Mouse (Mus musculus): ENCODE measurements around the gene Gata5.

Gene Gata5

DNA sequence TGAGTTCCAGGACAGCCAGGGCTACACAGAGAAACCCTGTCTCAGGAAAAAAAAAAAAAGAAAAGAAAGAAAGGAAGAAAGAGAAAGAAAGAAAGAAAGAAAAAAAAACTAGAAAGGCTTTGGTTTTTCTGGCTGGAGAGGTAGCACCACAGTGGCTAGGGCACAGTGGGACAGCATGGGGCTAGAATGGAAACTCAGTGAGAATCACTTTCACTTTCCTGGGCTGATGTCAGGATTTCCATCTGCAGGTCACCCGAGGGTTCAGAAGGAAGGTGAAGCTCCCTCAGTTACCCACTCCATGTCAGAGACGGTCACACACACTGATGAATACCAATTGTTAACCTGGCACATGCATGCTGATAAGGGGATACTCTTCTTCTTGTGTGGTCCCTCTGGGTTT is 26.8 kb downstream of the Gata5 start:
- no peak for DNase-seq (ENCODE audit: low read depth, low spot score)

DNA sequence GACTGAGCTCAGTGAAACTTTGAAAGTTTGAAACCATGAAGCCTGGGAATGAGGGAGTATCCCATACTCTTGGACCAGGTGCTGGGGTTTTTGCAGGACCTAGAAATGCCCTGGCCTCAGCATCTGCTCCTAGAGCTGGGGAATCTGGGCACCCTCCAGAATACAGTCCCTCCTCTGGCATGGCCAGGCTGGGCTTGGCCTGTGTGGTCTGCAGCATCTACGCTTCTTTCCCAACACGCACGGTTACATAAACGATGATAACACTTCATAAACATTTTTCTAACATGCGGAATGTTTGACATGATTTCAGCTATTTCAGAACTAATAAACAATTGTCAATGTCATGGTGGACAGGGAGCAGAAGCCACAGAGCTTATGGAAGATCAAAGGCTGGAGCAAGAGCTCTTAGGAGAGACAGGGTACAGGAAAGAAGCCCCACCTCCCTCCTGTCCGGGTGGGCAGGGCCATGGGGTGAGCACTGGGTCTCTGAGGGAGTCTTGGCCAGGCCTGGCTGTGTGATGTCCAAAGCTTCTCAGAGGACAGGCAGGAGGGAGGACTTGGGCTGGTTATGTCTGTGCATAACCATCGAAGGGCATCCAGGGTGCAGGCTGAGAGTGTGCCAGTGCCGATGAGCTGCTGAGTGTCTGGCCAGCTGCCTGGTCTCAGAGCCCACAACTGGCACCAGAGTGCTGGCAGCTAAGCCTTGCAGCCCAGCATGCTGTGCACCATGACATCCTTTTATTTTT is 27.9 kb downstream of the Gata5 start:
- no peak for DNase-seq (ENCODE audit: low read depth, low spot score)

DNA sequence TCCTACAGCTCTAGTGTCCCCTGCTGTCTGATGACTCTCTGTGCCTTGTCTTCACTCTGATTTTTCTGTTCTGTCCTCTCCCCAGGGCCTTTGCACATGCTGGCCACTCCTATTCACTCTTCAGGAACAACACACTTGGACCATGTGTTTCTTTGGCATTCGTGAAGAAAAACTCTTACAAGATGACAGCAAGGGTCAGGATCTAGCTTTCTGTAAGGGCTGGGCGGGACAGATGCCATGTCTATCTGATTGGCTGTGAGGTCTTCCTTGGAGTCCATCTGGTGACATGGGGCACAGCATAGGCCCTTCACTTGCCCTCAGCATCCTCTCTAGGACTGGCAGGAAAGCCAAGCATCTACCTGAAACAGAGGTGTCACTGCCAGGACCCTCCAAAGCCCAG is 28.5 kb downstream of the Gata5 start:
- DNase-seq (ENCODE audit: low read depth, low spot score), result no peak

DNA sequence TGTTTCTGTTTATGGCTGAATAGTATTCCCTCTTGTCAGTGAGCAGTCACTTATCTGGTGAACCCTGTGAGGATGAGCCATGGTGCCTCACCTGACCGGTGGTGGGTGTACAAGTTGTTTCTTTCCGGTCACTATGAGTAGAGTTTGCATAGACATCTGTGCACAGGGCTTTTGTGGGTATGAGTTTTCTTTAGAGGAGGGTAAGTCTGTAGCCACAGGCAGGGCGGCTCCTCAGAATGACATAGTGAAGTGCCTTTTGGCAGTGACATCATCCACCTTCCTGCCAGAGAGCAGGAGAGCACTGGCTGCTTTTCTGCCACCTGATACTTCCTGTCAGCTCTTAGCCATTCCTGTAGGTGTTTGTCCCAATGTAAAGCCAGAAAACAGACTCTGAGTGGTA is 29.0 kb downstream of the Gata5 start:
- no peak for DNase-seq (ENCODE audit: low read depth, low spot score)

DNA sequence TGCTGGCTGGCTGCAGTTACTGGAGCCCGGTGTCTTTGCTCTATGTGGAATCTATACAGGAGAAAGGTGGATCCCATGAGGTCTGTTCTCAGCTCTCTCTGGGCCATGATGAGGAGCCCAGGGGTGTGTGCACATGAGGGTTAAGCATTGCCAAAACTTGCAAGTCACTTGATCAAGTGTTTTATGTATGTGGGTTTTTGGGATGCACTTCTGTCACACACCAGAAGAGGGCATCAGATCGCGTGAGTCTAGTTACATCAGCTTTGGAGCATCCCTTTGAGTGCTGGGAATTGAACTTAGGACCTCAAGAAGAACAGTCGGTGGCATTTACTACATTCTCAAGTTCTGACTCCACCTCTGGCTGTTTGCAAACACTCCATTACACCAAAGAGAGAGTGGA is 29.9 kb downstream of the Gata5 start:
- no peak for DNase-seq (ENCODE audit: low read depth, low spot score)

- no peak for DNase-seq (ENCODE audit: low read depth, low spot score)
Measured at GRCm38 (mm10) chr2:180303468-180303867, 31.0 kb downstream of the Gata5 start.

GRCm38 (mm10) chr2:180302201-180302600 is 32.3 kb downstream of the Gata5 start:
- peak; percentile 46 for DNase-seq (ENCODE audit: low read depth, low spot score)

GRCm38 (mm10) chr2:180300771-180301170 is 33.7 kb downstream of the Gata5 start:
- DNase-seq (ENCODE audit: low read depth, low spot score), result no peak

DNA sequence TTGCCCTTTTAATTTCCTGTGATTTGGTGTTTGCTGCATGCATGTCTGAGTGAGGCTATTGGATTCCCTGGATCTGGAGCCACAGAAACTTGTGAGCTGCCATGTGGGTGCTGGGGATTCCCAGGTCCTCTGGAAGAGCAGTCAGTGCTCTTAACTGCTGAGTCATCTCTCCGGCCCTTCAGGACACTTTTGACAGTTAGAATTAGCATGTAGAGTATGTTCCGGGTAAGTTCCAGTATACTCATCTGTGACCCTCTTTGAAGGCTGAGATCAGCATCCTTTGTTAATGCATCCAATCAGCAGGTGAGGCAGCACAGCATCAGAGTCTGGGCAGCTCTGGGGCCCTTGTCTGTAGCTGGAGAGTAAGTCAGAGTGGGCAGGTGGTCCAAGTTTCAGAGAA is 34.2 kb downstream of the Gata5 start:
- DNase-seq (ENCODE audit: low read depth, low spot score), result no peak

- DNase-seq (ENCODE audit: low read depth, low spot score), result peak; percentile 83
Measured at GRCm38 (mm10) chr2:180292906-180293305, 41.6 kb downstream of the Gata5 start.

- DNase-seq (ENCODE audit: low read depth, low spot score), result no peak
Measured at GRCm38 (mm10) chr2:180292026-180292425, 42.5 kb downstream of the Gata5 start.

DNA sequence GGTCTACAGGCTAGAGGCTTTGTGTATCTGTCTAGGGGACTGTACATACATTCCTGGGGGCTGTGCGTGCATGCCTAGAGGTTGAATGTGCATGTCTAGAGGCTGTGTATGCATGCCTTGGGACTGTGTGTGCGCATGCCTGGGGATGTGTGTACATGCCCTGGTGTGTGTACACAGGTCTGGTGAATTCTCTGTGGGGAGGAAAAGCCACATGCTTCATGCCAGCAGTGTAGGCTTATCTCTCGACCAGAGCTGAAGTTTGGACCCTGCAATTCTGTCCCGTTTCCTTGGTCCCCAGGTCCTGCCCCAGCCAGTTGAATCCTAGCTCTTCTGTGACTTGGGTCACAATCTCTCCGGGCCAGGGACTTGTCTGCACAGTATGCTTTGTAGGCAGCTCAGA is 42.9 kb downstream of the Gata5 start:
- no peak for DNase-seq (ENCODE audit: low read depth, low spot score)

GRCm38 (mm10) chr2:180290503-180290902 is 44.0 kb downstream of the Gata5 start:
- no peak for DNase-seq (ENCODE audit: low read depth, low spot score)

DNA sequence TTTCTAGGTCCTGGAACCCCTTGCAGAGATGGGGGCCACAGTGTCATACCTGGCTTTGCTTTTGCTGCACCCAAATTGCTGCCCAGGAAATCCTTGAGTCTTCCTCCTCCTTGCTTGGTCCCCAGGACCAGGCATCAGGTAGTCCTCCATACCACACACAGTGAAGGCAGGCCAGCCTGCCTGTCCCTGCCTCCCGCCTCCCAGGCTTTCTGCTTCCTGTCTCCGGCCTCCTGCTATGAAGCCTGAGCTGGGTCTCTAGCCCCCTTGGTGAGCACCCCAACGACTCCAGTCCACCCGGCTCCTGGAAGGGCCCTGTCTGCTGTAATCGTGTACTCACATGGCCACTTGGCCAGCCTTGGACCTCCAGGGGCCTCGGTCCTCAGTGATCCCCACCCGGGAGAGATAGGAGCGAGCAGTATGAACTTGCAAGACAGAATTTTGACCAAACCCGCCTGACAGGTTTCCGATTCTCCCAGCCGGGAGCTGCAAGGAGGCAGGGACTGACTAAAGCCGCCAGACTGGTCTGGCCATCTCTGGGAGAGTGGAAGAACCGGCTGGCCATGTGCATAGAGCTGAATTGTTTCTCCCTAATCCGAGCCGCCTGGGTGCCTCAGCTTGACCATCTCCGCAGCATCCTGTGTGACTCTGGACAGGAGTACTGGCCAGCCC is 44.9 kb downstream of the Gata5 start, which contains the start of gene Rbbp8nl:
TSS of gene Rbbp8nl (minus strand) at position 440 of the 669 bp plus-strand sequence.
- peak; percentile 54 for DNase-seq (ENCODE audit: low read depth, low spot score)

DNA sequence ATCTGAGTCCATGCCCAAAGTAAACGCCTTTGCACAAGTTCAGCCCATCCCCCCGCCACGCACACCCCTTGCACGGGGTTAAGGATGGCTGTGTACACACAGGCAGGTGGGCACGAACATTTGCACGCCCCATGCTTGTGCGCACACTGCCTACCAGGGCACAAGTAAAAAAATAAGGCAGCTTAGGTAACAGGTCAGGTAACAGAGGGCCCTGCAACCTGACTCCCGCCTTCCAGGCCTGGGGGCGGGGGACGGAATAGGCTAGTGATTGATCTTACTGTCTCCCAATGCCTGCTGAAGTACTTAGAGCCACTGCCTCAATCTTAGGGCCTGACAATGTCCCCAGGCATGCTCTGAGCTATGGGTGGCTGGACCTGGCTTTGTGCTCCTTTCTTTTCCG is 45.5 kb downstream of the Gata5 start:
- DNase-seq (ENCODE audit: low read depth, low spot score), result peak; percentile 30

DNA sequence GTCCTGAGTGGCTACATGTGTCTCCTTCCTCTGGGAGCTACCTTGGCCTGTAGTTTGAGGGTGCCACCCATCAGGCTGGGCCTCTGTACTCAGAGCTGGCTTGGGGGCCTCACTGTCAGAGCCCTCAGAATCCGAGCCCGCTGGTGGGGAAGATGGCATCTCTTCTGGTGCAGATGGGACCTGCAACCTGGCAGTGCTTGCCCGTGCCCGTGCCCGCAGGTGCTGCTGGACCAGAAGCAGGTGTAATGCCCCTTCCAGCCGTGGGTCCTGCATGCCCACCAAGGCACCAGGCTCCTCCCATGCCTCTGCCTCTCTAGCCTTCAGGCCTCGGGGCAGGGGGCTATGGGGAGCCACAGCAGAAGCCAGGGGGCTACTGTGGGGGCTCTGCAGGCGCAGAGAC is 55.2 kb downstream of the Gata5 start:
- DNase-seq (ENCODE audit: low read depth, low spot score), result no peak

- peak; percentile 82 for DNase-seq (ENCODE audit: low read depth, low spot score)
Measured at GRCm38 (mm10) chr2:180277773-180278320, 56.7 kb downstream of the Gata5 start.

- DNase-seq (ENCODE audit: low read depth, low spot score), result no peak
Measured at GRCm38 (mm10) chr2:180276851-180277259, 57.6 kb downstream of the Gata5 start.

DNA sequence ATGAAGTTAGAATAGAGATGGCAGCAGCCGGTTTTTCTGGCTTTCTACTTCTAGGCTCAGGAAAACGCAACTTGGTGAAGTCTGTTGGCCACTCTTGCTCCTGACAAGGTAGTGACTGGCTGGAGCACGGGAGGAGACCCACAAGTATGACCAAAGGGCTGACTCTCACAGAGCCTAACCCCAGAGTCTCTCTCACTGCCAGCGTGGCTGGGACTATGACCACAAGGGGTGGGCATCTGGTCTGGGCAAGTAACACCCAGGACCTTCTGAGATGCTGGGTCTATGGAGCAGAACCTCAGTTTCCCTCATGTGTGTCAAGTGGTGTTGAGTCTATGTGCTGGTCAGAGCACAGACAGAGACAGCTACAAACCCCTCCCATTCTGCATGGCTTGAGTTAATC is 58.1 kb downstream of the Gata5 start:
- DNase-seq (ENCODE audit: low read depth, low spot score), result no peak

DNA sequence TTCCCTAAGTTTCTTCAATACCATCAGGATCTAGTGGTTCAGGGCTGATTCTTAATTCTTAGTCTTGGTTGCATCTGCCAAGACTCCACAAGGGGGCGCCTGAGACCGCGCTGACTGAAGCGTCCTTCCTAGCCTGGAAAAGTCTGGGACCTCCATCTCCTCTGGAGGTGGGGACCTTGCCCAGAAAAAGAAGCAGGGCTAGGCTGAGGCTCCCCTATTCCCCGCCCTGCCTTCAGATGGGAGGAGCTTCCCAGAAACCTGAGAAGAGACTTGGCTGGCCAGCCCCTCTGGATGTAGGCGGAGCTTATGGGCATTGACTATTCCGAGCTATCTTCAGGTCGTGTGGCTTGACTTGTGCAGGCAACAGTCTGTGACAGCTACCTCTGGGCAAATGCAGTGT is 58.7 kb downstream of the Gata5 start:
- peak; percentile 99 for DNase-seq (ENCODE audit: low read depth, low spot score)
